Mouse (Mus musculus): ENCODE data around the gene Ankrd33. TPM values are rescaled to one million over a fixed set of nuclear protein-coding genes. Genes with fewer than 3 reads are reported as not detected.

The Ankrd33 gene
- total RNA-seq, 2 experiments from 2014 or later: not detected

Other genes starting within 250 kb of the Ankrd33 start
- gene Scn8a, start 245.9 kb upstream of the Ankrd33 start, total RNA-seq (2021): under 1 TPM in 1 of 2 experiments, not detected in 1; 0.43 TPM
- gene Gm47841, start 68.4 kb upstream of the Ankrd33 start, total RNA-seq (2021): not detected
- under 1 TPM; 0.54 to 0.74 TPM for gene Fignl2, start 37.2 kb upstream of the Ankrd33 start, total RNA-seq (2021)
- gene Acvrl1, start 12.8 kb downstream of the Ankrd33 start, total RNA-seq (2021): 1 to 10 TPM; 8.5 to 9.2 TPM
- gene Acvr1b, start 58.3 kb downstream of the Ankrd33 start, total RNA-seq (2021): 10 to 100 TPM; 32.4 to 36.5 TPM
- gene Grasp, start 108.4 kb downstream of the Ankrd33 start, total RNA-seq (2021): 1 to 10 TPM; 5.7 to 6.3 TPM
- 100 to 1,000 TPM; 152 to 202 TPM for gene Nr4a1, start 138.5 kb downstream of the Ankrd33 start, total RNA-seq (2021)
- 10 to 100 TPM; 30.6 to 32.6 TPM for gene Atg101, start 168.5 kb downstream of the Ankrd33 start, total RNA-seq (2021)
- under 1 TPM; 0.23 to 0.44 TPM for gene 6030408B16Rik, start 177.5 kb downstream of the Ankrd33 start, total RNA-seq (2021)